Mouse (Mus musculus) lung, embryonic 15.5 days (tissue): ENCODE data around the gene Fam192a. TPM values are rescaled to one million over a fixed set of nuclear protein-coding genes. Genes with fewer than 3 reads are reported as not detected.

Experiments used
- ATAC-seq: fragments of 200-750 bp; cut with Nextera tagmentation; 2 replicates; pipeline ENCODE4 v1.8.0; 2017; ENCODE audit warnings: moderate number of reproducible peaks, borderline replicate concordance; ENCODE audit not compliant: low FRiP score, low TSS enrichment; ENCODE audit errors: extremely low read depth
- H3K27ac ChIP-seq: fragments of 300-500 bp; sonication (generic); 2 replicates; pipeline ENCODE4 v1.5.1; 2015; ENCODE audit warnings: moderate library complexity, mild to moderate bottlenecking, inconsistent platforms
- H3K27me3 ChIP-seq: fragments of 300-500 bp; sonication (generic); 2 replicates; pipeline ENCODE4 v1.6.1; 2015; ENCODE audit warnings: inconsistent platforms
- H3K36me3 ChIP-seq: fragments of 300-500 bp; sonication (generic); 2 replicates; pipeline ENCODE4 v1.6.1; 2015; ENCODE audit warnings: inconsistent platforms
- H3K4me1 ChIP-seq: fragments of 300-500 bp; sonication (generic); 2 replicates; pipeline ENCODE4 v1.6.1; 2015; ENCODE audit warnings: inconsistent platforms
- H3K4me2 ChIP-seq: fragments of 300-500 bp; sonication (generic); 2 replicates; pipeline ENCODE4 v1.6.1; 2015; ENCODE audit warnings: inconsistent platforms, mild to moderate bottlenecking, moderate library complexity
- H3K4me3 ChIP-seq: fragments of 300-500 bp; sonication (generic); 2 replicates; pipeline ENCODE4 v1.5.1; 2015; ENCODE audit warnings: mild to moderate bottlenecking, inconsistent platforms
- H3K9ac ChIP-seq: fragments of 300-500 bp; sonication (generic); 2 replicates; pipeline ENCODE4 v1.6.1; 2015; ENCODE audit warnings: inconsistent platforms
- H3K9me3 ChIP-seq: fragments of 300-500 bp; sonication (generic); 2 replicates; pipeline ENCODE4 v1.6.1; 2016; ENCODE audit warnings: inconsistent platforms
- WGBS: fragments of 180-500 bp; shearing (Covaris S2); methylation state at CpG from one replicate; pipeline ENCODE4 v1.1.7; 2015; 5-methylcytosine and 5-hydroxymethylcytosine counted together
- polyA plus RNA-seq: library from polyadenylated mRNA; unstranded; fragments of >200 nt; fragmentation: Nextera tagmentation; extraction: Ambion mirVana; gene quantifications from 2 replicates; pipeline ENCODE4 v1.2.1, GENCODE M21; 2015

Gene Fam192a
- polyA plus RNA-seq, 1 experiment from 2014 or later, result 55.4 TPM

DNA sequence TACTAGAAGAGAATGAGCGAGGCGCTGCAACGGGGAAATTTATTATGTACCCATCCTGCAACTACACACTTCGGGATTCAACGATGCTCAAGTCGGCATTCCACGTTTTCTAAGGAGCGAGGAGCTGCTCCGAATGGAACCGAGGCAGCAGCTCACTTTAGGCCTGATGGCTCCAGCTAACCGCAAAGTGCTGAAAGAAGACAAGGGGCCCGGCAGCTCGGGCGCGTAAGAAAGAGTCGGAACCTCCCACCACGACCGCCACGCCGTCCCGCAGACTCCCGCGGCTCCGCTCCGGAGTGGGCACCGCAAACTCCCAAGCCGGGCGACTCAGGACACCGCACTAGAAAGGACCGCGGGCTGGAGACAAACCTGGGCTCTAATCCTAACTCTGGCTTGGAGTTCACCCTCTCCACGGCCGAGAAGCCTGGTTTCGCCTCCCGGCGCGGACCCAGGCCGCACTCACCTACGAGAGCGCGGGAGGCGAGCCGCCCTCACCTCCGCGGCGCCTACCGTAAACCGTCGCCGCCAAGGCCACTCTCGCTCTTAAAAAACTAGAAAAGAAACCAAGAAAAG is 677 bp downstream of the Fam192a start:
- H3K4me3 ChIP-seq, result peak overlapping the region; percentile 95
- H3K9ac ChIP-seq, result peak overlapping the region; percentile 88
- under 1% methylated on average over 51 of the region's 51 CpGs for WGBS
- H3K9me3 ChIP-seq, result no peaks in the 10 kb centered on the region
- H3K36me3 ChIP-seq, result no peaks in the 10 kb centered on the region
- H3K27ac ChIP-seq, result peak overlapping the region; percentile 85
- no peaks in the 10 kb centered on the region for H3K27me3 ChIP-seq
- peak overlapping the region; percentile 84 for H3K4me2 ChIP-seq
- H3K4me1 ChIP-seq, result peaks cover 20% of the 10 kb centered on the region
- ATAC-seq, result peak; percentile 15

DNA sequence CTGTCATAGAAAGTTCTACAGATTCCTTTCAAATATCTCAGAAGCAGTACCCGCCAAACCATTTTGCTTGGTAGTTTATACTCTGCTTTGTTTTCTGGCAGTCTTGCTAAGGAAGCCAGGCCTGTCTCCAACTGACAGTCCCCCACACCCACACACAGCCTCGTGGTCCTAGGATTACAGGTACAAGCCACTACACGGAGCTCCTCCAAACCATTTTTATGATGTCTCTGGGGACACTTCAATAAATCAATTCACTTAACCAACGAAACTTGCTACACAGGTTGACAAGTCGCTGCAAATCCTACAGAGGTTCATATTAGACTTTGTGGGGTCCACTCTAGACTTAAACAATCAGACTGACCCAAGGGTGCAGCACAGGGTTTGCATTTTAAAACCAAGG is 1.3 kb downstream of the Fam192a start:
- no peaks in the 10 kb centered on the region for H3K36me3 ChIP-seq
- peak overlapping the region; percentile 95 for H3K4me3 ChIP-seq
- peak overlapping the region; percentile 84 for H3K4me2 ChIP-seq
- H3K27me3 ChIP-seq, result no peaks in the 10 kb centered on the region
- H3K27ac ChIP-seq, result no peak overlapping the region
- no peak for ATAC-seq
- 17% methylated on average over 5 of the region's 5 CpGs for WGBS
- no peaks in the 10 kb centered on the region for H3K9me3 ChIP-seq
- peaks cover 20% of the 10 kb centered on the region for H3K4me1 ChIP-seq
- peak overlapping the region; percentile 88 for H3K9ac ChIP-seq

DNA sequence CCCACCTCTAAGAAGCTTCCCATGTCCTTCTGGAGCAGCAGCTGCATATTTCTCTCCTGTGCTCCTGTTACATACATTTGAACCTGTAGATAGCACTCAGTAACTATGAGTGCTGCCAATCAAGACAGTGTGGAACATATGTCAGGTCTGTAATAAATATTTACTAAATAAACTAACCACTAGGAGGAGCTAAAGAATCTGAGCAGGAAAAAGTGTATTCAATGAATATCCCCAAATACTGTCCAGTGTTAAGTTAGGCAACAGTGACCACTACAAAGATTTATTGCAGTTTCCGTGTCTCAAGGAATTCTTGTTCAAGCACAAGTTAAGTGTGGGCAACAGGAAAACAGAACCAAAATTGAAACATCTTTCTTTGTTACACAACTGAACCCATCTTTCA is 7.6 kb downstream of the Fam192a start:
- Histone ChIP-seq H3K36me3 (0 out of 2 replicates have a peak, but pooled peaks cover 6% of the 10 kb centered on the region), H3K9ac (no peak overlapping the region), H3K4me3 (no peak overlapping the region), H3K4me1 (no peaks in the 10 kb centered on the region), H3K9me3 (no peaks in the 10 kb centered on the region), H3K4me2 (no peak overlapping the region), H3K27me3 (no peaks in the 10 kb centered on the region), H3K27ac (no peak overlapping the region)
- WGBS, result 39% methylated on average over 1 of the region's 1 CpGs
- no peak for ATAC-seq

DNA sequence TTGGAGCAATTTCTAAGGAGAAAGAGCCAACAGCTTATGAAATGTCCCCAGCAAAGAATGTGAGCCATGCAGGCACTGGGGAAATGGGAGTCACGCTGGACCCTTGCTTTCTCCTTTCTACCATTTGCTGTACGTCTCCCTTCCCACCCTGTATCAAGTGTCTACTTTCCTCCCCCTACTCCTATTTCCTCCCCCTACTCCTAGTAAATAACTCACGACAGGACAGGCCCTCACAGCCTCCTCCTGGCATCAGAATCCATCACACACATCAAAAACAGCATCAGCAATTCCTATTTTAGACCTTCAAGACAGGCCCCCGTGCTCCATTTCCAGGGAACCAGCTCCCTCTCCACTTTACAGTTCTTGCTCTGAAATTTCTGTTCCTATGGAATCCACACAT is 10.1 kb downstream of the Fam192a start:
- Histone ChIP-seq H3K4me1 (no peaks in the 10 kb centered on the region), H3K9me3 (no peaks in the 10 kb centered on the region), H3K27ac (no peak overlapping the region), H3K36me3 (peaks cover 27% of the 10 kb centered on the region), H3K4me3 (no peak overlapping the region), H3K4me2 (no peak overlapping the region), H3K27me3 (no peaks in the 10 kb centered on the region), H3K9ac (no peak overlapping the region)
- no peak for ATAC-seq
- 70% methylated on average over 4 of the region's 4 CpGs for WGBS

DNA sequence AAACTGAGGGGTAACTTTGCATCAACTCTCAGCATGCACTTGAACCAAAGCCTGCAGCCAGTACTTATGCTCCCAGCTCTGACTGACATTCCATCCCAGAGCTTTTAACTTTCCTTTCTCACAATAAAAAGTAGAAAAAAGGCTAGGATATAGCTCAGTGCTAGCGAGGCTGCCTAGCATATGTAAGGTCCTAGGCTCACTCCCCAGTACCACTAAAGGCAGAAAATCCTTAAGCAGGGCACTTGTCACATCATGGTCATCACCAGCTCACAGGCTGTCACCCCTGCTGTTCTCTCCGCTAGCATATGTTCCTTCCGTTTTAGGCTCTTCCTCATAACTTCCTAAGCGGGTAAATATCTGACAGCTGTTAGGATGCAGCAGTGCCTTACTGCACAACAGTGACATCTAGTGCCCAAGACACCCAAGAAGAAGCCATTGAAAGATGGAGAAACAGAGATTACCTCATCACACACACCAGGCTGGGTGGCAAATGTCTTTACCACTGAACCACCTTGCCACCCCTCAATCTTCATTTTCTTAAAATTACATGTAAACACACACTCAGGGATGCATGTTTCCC is 17.5 kb downstream of the Fam192a start:
- no peaks in the 10 kb centered on the region for H3K9me3 ChIP-seq
- no peak for ATAC-seq
- H3K27ac ChIP-seq, result no peak overlapping the region
- H3K9ac ChIP-seq, result no peak overlapping the region
- peaks cover 67% of the 10 kb centered on the region for H3K36me3 ChIP-seq
- H3K27me3 ChIP-seq, result no peaks in the 10 kb centered on the region
- H3K4me3 ChIP-seq, result no peak overlapping the region
- H3K4me1 ChIP-seq, result no peaks in the 10 kb centered on the region
- no peak overlapping the region for H3K4me2 ChIP-seq
- WGBS, result 33% methylated on average over 4 of the region's 4 CpGs

DNA sequence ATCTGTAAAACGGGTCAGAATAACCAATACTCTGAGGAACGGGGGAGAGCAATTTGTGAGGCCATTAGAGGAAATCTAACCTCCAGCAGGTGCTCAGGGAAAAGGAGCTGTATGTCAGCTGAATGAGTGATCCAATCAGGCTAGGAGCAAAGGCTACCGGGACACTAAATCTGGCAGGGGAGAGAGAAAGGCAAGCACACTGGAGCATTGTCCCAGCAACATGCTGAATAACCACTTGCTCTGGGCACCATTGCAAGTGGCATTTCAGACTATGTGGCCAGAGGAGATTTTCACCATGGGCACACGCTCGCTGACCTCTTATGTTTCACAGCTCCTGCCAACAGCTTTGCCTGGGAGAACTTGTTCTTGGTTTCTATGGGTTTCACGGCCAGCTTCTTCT is 19.2 kb downstream of the Fam192a start:
- H3K4me2 ChIP-seq, result no peak overlapping the region
- ATAC-seq, result no peak
- no peak overlapping the region for H3K27ac ChIP-seq
- H3K27me3 ChIP-seq, result no peaks in the 10 kb centered on the region
- no peaks in the 10 kb centered on the region for H3K4me1 ChIP-seq
- H3K4me3 ChIP-seq, result no peak overlapping the region
- peaks cover 69% of the 10 kb centered on the region for H3K36me3 ChIP-seq
- H3K9me3 ChIP-seq, result no peaks in the 10 kb centered on the region
- 91% methylated on average over 6 of the region's 6 CpGs for WGBS
- no peak overlapping the region for H3K9ac ChIP-seq

DNA sequence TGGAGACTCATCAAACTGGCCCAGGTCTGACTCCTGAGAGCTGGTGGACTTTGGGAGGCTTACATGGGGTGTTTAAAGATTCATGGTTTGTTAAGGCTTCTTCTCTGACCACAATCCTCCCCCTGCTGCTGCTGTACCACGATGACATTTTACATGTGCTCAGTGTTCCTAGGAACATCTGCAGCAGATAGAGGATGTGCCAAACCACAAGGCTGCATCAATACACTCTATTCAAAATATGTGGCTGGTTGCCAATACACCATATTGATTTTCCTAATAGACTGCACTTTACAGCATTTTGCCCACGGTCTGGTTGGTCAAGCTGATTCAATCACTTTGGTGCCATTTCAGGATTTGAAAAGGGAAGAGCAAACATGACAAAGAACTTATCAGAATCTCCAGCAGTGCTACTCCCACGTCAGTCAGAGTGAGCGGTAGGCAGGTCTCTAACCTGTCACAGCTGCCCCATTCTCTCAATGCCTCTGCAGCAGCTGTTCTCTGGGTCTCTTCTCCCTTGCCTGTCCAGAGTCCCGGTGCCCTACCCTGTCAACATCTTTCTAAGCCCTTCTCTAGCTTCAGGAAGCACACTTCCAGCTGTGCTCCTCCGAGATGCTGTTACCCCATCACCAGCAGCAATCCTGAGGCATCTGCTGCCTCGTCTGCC is 19.8 kb downstream of the Fam192a start:
- Histone ChIP-seq H3K27ac (no peak overlapping the region), H3K4me2 (no peak overlapping the region), H3K9ac (no peak overlapping the region), H3K4me3 (no peak overlapping the region), H3K4me1 (no peaks in the 10 kb centered on the region), H3K27me3 (no peaks in the 10 kb centered on the region), H3K36me3 (peaks cover 66% of the 10 kb centered on the region), H3K9me3 (no peaks in the 10 kb centered on the region)
- ATAC-seq, result no peak
- WGBS, result 84% methylated on average over 7 of the region's 7 CpGs

DNA sequence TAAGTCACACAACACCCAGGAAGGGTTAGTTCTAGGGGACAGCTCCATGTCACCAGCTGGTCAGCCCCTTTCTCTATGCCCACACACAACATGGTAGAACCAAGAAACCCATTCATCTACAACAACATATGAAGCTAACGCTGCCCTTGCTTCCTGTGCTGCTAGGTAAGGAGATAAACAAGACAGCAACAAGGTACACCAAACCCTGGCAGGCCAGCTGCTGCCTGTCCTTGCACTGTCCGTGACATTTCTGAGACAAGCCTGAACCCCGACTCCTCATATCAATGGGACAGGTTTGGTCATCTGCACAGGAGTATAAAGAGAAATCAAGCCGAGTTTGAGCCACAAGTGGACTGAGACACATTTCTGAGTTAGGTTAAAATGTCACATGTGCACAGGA is 26.6 kb downstream of the Fam192a start:
- WGBS, result 91% methylated on average over 4 of the region's 4 CpGs
- ATAC-seq, result no peak
- Histone ChIP-seq H3K9ac (no peak overlapping the region), H3K36me3 (peaks cover 60% of the 10 kb centered on the region), H3K4me1 (no peaks in the 10 kb centered on the region), H3K9me3 (no peaks in the 10 kb centered on the region), H3K27ac (no peak overlapping the region), H3K27me3 (no peaks in the 10 kb centered on the region), H3K4me2 (no peak overlapping the region), H3K4me3 (no peak overlapping the region)

DNA sequence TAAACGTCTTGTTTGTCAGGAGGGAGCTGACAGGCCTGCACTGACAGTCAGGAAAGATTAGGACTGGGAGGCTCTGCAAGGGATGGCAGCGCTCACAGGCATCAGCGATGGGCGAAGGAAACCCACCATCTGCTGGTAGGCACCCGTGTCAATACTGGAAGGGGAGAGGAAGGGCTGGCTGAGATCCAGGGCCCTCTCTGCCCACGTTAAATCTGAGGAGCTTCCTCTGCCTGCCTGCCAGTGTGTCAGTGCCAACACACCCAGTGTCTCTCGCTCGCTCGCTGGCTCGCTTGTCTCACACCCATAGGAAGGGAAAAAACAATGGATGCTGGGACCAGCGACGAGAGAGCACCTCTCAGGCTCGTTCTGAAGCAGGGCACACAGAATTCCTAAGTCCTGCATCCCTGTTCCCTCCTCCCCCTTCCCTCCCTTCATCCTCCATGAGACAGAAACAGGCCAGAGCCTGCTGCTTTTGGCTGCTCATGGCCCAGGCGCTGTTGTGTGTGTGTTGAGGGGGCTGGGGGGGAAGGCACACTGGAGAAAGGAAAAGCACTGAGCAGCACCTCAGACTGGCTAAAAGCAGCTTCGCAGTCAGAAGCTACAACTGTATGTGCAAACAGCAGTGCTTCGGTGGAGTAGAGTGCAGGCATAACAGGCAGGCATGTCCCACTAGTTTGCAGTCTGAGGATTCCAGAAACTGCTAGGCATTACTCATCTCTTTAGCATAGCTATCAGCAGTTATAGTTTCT is 27.5 kb downstream of the Fam192a start:
- no peak for ATAC-seq
- Histone ChIP-seq H3K9me3 (no peaks in the 10 kb centered on the region), H3K27ac (no peak overlapping the region), H3K27me3 (no peaks in the 10 kb centered on the region), H3K4me1 (no peaks in the 10 kb centered on the region), H3K4me3 (no peak overlapping the region), H3K9ac (no peak overlapping the region), H3K36me3 (peaks cover 56% of the 10 kb centered on the region), H3K4me2 (no peak overlapping the region)
- WGBS, result 86% methylated on average over 16 of the region's 16 CpGs

DNA sequence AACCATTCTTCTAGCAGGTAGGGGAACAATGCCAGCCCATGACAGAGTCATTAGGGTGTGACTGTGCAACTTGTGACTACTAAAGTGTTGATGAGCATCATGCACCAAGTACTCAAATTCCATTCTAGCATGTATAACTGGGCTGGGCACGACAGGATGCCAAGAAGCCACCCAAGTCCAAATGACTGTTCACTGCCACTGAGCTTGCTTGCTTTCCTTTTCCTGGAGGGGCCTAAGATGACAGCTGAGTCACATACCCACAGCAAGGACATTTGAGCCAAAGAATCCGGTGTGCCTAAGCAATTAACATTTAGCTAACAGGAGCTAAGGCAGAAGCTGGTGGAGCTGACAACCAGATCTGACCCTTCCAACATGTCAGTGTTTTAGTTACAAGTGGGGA is 29.9 kb downstream of the Fam192a start:
- H3K4me1 ChIP-seq, result no peaks in the 10 kb centered on the region
- H3K27ac ChIP-seq, result no peak overlapping the region
- ATAC-seq, result no peak
- H3K36me3 ChIP-seq, result peaks cover 36% of the 10 kb centered on the region
- H3K9ac ChIP-seq, result no peak overlapping the region
- 69% methylated on average over 2 of the region's 2 CpGs for WGBS
- no peaks in the 10 kb centered on the region for H3K9me3 ChIP-seq
- no peak overlapping the region for H3K4me3 ChIP-seq
- H3K4me2 ChIP-seq, result no peak overlapping the region
- H3K27me3 ChIP-seq, result no peaks in the 10 kb centered on the region

DNA sequence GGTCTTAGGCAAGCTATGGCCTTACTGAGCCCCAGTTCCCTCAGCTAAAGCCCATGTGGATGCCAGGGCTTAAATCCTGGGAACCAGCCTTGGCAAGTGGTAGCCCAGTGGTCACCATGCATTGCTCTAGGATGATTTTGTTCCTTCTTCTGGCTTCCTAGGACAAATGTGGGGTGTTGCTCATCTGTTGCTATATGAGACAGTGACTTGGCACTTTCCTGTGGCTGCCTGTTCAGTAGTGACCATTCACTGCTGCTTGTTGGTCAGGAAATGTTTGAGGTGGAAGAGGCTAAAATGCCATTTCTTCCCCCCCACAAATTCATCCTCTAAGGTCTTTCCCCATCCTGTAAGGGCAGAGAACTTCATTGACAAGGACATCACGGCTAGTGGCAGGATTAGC is 32.4 kb downstream of the Fam192a start:
- Histone ChIP-seq H3K4me3 (no peak overlapping the region), H3K27ac (no peak overlapping the region), H3K4me2 (no peak overlapping the region), H3K9ac (no peak overlapping the region), H3K9me3 (no peaks in the 10 kb centered on the region), H3K36me3 (peaks cover 23% of the 10 kb centered on the region), H3K4me1 (peaks cover 3% of the 10 kb centered on the region; the same call in 1 of the 2 replicates), H3K27me3 (no peaks in the 10 kb centered on the region)
- no peak for ATAC-seq
- WGBS, result 72% methylated on average over 1 of the region's 1 CpGs

DNA sequence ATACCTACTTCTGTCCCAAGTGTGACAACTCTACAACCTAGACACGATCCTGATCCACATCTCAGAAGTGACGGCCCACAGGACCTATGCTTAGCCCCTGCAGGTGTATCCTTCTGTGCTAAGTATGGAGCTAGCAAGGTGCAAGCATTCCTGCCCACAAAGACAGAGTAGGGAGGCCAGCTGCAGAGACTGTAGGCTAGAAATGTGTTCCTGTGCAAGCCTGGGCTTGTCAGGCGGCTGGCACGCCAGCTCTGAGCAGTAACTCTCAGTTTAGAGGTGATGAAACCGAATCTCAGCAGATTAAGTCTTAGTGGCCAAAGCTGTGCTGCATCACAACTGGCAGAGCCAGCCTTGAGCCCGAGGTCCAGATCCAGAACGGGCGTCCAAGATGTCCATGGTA is 33.7 kb downstream of the Fam192a start:
- Histone ChIP-seq H3K9ac (no peak overlapping the region), H3K27ac (no peak overlapping the region), H3K4me1 (peaks cover 3% of the 10 kb centered on the region; the same call in 1 of the 2 replicates), H3K36me3 (0 out of 2 replicates have a peak, but pooled peaks cover 10% of the 10 kb centered on the region), H3K27me3 (no peaks in the 10 kb centered on the region), H3K4me3 (no peak overlapping the region), H3K9me3 (no peaks in the 10 kb centered on the region), H3K4me2 (no peak overlapping the region)
- 83% methylated on average over 8 of the region's 8 CpGs for WGBS
- no peak for ATAC-seq
